Mouse (Mus musculus) kidney, postnatal 4 days (tissue): Measurements from ENCODE around the gene Smagp.

Source experiments
- DNase-seq, 2 experiments: peaks; one replicate each; pipeline ENCODE4 v3.0.0; 2021; ENCODE audit warnings: mixed read lengths in 2 of 2

Smagp gene

GRCm38 (mm10) chr15:100588297-100588696 is 48.4 kb downstream of the Smagp start:
- no peak for DNase-seq

- DNase-seq = peak in 1 of 2 experiments; percentile 47
Observed at GRCm38 (mm10) chr15:100587166-100587565, 49.6 kb downstream of the Smagp start.

GRCm38 (mm10) chr15:100585931-100586330 is 50.8 kb downstream of the Smagp start:
- no peak for DNase-seq

GRCm38 (mm10) chr15:100580108-100580507 is 56.6 kb downstream of the Smagp start:
- DNase-seq = no peak

GRCm38 (mm10) chr15:100577972-100578371 is 58.8 kb downstream of the Smagp start:
- DNase-seq = no peak

- no peak for DNase-seq
Observed at GRCm38 (mm10) chr15:100576810-100577209, 59.9 kb downstream of the Smagp start.

GRCm38 (mm10) chr15:100576392-100576791 is 60.3 kb downstream of the Smagp start:
- DNase-seq = no peak

- peak in 1 of 2 experiments; percentile 48 for DNase-seq
Observed at GRCm38 (mm10) chr15:100575366-100575765, 61.4 kb downstream of the Smagp start.

GRCm38 (mm10) chr15:100574378-100574777 is 62.4 kb downstream of the Smagp start:
- no peak for DNase-seq

- peak; percentile 33 to 55 for DNase-seq
Observed at GRCm38 (mm10) chr15:100573946-100574345, 62.8 kb downstream of the Smagp start.
